Mouse (Mus musculus): ENCODE measurements around the gene Lonp1. TPM values are rescaled to one million over a fixed set of nuclear protein-coding genes. Genes with fewer than 3 reads are reported as not detected.

The Lonp1 gene
- polyA plus RNA-seq, 1 experiment: 278 TPM

DNA sequence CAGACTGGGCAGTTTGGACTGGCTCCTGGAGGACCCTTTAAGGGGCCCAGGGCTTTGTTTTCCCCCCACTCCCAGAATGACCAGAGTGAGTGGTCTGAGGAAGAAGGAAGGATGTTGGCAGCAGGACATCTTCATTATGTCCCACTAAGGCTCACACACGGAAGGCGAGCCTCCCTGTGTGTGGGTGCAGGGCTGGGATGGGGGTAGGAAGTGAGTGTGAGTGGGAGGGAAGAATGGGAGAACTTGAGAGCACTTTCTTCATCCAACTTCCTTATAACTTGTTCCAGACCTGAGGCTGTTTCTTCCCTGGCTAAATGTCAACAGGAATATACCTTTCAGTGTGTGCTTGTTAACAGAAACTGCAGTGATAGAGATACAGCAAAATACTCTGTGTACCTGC, 15.4 kb downstream of the Lonp1 start:
- Histone ChIP-seq H3K27me3 (ENCODE audit: control insufficient read depth, insufficient read depth, insufficient read length) (no peaks in the 10 kb centered on the region), H3K36me3 (ENCODE audit: control insufficient read depth, insufficient read depth) (peaks cover 15% of the 10 kb centered on the region), H3K4me2 (ENCODE audit: low read depth) (no peak overlapping the region), H3ac (ENCODE audit: control insufficient read depth, insufficient read length) (no peak overlapping the region), H3K79me2 (ENCODE audit: control insufficient read depth, insufficient read depth) (peaks cover 47% of the 10 kb centered on the region), H3K4me3 (no peak overlapping the region)
- no peak for TF ChIP-seq REST (IDR thresholded peaks at IDR 0.05; ENCODE audit: insufficient read depth, insufficient read length)
- TF ChIP-seq MYOG (IDR thresholded peaks at IDR 0.05; ENCODE audit: control insufficient read depth in 1 of 3, insufficient read depth in 1 of 3, insufficient read length in 2 of 3, low read depth in 2 of 3): no peak
- no peak for TF ChIP-seq POLR2A (IDR thresholded peaks at IDR 0.05; ENCODE audit: insufficient read length, low read depth)
- no peak for TF ChIP-seq USF1 (IDR thresholded peaks at IDR 0.05; ENCODE audit: low read depth)
- no peak for TF ChIP-seq E2F4 (IDR thresholded peaks at IDR 0.05; ENCODE audit: insufficient read depth)
- no peak for TF ChIP-seq TCF3 (IDR thresholded peaks at IDR 0.05; ENCODE audit: insufficient read length, low read depth)
- TF ChIP-seq POLR2AphosphoS2 (IDR thresholded peaks at IDR 0.05; ENCODE audit: insufficient read length, low read depth): no peak
- TF ChIP-seq SRF (IDR thresholded peaks at IDR 0.05; ENCODE audit: control insufficient read depth, insufficient read length, low read depth): no peak
- no peak for TF ChIP-seq TCF12 (IDR thresholded peaks at IDR 0.05; ENCODE audit: insufficient read depth, poor library complexity, severe bottlenecking)
- no peak for TF ChIP-seq MYOD1 (IDR thresholded peaks at IDR 0.05; ENCODE audit: control insufficient read depth in 1 of 3, insufficient read length in 2 of 3, low read depth in 2 of 3)
- TF ChIP-seq CEBPB (IDR thresholded peaks at IDR 0.05; ENCODE audit: insufficient read depth, poor library complexity, severe bottlenecking): no peak

DNA sequence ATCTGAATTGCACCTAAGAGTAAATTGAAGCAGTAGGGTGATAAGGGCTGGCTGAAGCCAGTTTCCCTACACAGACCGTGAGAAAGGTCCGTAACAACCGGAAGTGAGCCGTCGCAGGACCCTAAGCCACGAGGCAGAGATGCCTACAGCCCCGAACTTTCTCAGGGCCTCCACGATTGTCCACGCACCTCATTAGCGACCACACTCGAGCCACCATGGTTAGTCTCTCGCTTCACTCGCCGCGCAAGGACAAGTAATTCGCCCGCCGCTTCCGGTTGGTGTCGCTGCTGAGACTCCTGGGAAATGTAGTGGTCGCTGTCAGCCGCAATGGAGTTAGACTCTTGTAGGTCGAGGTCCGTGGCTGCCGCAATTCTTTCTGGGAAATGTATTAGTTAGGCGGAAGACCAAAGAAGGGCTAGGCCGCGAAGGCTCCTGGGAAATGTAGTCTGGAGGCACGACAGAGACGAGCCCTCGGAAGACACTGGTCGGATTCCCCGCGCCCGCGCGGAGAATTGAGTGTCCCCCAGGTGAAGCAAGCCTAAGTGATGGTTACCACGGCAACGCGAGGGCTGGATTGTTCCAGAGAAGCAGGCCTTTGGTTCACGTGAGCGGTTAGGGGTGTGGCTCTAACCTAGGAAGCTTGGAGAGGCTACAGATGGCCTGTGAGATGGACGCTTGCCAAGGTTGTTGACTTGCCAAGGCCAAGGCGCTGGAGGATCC, 17.1 kb downstream of the Lonp1 start, which contains the start of gene 2410015M20Rik:
Gene 2410015M20Rik (minus strand): TSS at position 320 of the 720 bp plus-strand sequence.
- H3K27me3 ChIP-seq (ENCODE audit: control insufficient read depth, insufficient read depth, insufficient read length): no peaks in the 10 kb centered on the region
- H3K4me3 ChIP-seq: peak within 1 kb of the TSS; percentile 92
- peaks cover 30% of the 10 kb centered on the region for H3K79me2 ChIP-seq (ENCODE audit: control insufficient read depth, insufficient read depth)
- H3ac ChIP-seq (ENCODE audit: control insufficient read depth, insufficient read length): peak within 1 kb of the TSS; percentile 5
- TF ChIP-seq POLR2AphosphoS2 (IDR thresholded peaks at IDR 0.05; ENCODE audit: insufficient read length, low read depth) (peak; percentile 87), USF1 (IDR thresholded peaks at IDR 0.05; ENCODE audit: low read depth) (peak; percentile 30), MYOG (IDR thresholded peaks at IDR 0.05; ENCODE audit: control insufficient read depth in 1 of 3, insufficient read depth in 1 of 3, insufficient read length in 2 of 3, low read depth in 2 of 3) (no peak), POLR2A (IDR thresholded peaks at IDR 0.05; ENCODE audit: insufficient read length, low read depth) (peak; percentile 89), SRF (IDR thresholded peaks at IDR 0.05; ENCODE audit: control insufficient read depth, insufficient read length, low read depth) (peak; percentile 97), TCF12 (IDR thresholded peaks at IDR 0.05; ENCODE audit: insufficient read depth, poor library complexity, severe bottlenecking) (no peak)
- H3K4me2 ChIP-seq (ENCODE audit: low read depth): peak within 1 kb of the TSS; percentile 93
- H3K36me3 ChIP-seq (ENCODE audit: control insufficient read depth, insufficient read depth): peaks cover 25% of the 10 kb centered on the region

DNA sequence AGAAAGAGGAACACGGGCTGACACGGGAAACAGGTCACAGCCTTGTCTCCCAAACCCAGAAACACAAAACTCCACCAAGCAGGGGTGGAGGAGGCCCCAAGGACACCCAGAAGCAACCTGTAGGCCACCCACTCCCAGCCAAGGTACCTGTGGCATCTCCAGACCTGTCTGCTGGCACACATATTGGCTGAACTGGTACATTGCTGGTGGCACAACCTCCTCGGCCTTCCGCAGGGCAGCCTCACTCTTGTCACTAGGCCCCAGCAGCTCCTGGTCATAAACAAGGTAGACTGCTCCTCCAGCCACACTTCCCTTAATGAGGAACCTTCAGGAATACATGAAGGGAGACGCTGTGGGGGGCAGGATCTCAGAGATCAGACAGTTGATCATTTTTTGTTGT, 18.0 kb downstream of the Lonp1 start:
- H3K79me2 ChIP-seq (ENCODE audit: control insufficient read depth, insufficient read depth): peaks cover 23% of the 10 kb centered on the region
- H3ac ChIP-seq (ENCODE audit: control insufficient read depth, insufficient read length): peak overlapping the region; percentile 5
- H3K4me2 ChIP-seq (ENCODE audit: low read depth): peak overlapping the region; percentile 93
- TF ChIP-seq POLR2AphosphoS2 (IDR thresholded peaks at IDR 0.05; ENCODE audit: insufficient read length, low read depth): peak; percentile 29
- peak; percentile 41 for TF ChIP-seq POLR2A (IDR thresholded peaks at IDR 0.05; ENCODE audit: insufficient read length, low read depth)
- TF ChIP-seq CEBPB (IDR thresholded peaks at IDR 0.05; ENCODE audit: insufficient read depth, poor library complexity, severe bottlenecking): no peak
- peaks cover 27% of the 10 kb centered on the region for H3K36me3 ChIP-seq (ENCODE audit: control insufficient read depth, insufficient read depth)
- H3K27me3 ChIP-seq (ENCODE audit: control insufficient read depth, insufficient read depth, insufficient read length): no peaks in the 10 kb centered on the region
- peak overlapping the region; percentile 92 for H3K4me3 ChIP-seq

DNA sequence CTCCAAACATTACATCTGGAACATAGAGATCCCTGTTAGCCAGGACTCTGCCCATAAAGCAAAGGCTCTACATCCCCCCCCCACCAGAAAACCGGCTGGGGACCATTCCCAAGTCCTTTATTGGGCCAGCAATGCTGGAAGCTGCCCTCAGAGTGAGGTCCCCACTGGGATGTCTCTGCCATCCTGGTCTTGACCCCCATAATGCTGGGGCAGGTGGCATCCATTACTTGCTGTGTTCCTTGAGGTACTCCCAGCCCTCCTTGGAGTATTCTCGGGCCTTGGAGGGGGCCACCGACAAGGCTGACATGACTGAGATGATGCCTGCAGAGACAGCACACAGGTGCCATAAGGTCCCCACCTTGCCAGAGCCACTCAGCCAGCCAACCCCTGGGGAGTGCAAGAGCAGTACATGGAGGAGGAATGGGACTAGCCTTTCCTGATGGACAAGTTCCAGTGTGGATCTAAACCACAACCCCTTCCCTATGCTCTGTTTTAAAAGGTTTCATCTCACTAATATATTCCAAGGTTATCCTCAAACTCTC, 19.1 kb downstream of the Lonp1 start:
- Histone ChIP-seq H3K4me2 (ENCODE audit: low read depth) (peak overlapping the region; percentile 93), H3K27me3 (ENCODE audit: control insufficient read depth, insufficient read depth, insufficient read length) (no peaks in the 10 kb centered on the region), H3ac (ENCODE audit: control insufficient read depth, insufficient read length) (no peak overlapping the region), H3K36me3 (ENCODE audit: control insufficient read depth, insufficient read depth) (peaks cover 34% of the 10 kb centered on the region), H3K79me2 (ENCODE audit: control insufficient read depth, insufficient read depth) (peaks cover 20% of the 10 kb centered on the region), H3K4me3 (no peak overlapping the region)
- peak; percentile 52 for TF ChIP-seq POLR2AphosphoS2 (IDR thresholded peaks at IDR 0.05; ENCODE audit: insufficient read length, low read depth)
- TF ChIP-seq REST (IDR thresholded peaks at IDR 0.05; ENCODE audit: insufficient read depth, insufficient read length): no peak
- no peak for TF ChIP-seq USF1 (IDR thresholded peaks at IDR 0.05; ENCODE audit: low read depth)

DNA sequence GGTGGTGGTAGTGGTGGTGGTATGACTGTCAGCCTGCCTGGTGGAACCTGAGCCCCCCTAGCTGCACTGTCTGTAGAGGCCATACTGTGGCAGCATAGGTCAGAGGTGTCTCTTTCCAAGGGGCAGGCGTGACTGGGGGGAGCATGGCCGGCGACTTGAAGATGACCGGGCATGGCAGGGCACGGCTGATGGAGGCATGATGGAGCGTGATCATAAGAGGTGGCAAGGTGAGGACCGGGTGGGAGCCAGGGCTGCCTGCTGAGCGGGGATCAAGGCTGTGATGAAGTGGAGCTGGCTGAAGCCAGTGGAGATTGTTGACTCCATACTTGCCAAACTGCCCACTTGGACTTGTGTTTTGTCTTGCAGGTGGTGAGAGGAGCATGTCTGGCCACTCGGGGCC, 21.3 kb downstream of the Lonp1 start:
- TF ChIP-seq POLR2AphosphoS2 (IDR thresholded peaks at IDR 0.05; ENCODE audit: insufficient read length, low read depth) (peak; percentile 81), USF1 (IDR thresholded peaks at IDR 0.05; ENCODE audit: low read depth) (no peak)
- peaks cover 48% of the 10 kb centered on the region for H3K36me3 ChIP-seq (ENCODE audit: control insufficient read depth, insufficient read depth)
- no peak overlapping the region for H3K4me2 ChIP-seq (ENCODE audit: low read depth)
- no peak overlapping the region for H3ac ChIP-seq (ENCODE audit: control insufficient read depth, insufficient read length)
- H3K27me3 ChIP-seq (ENCODE audit: control insufficient read depth, insufficient read depth, insufficient read length): no peaks in the 10 kb centered on the region
- peaks cover 20% of the 10 kb centered on the region for H3K79me2 ChIP-seq (ENCODE audit: control insufficient read depth, insufficient read depth)
- no peak overlapping the region for H3K4me3 ChIP-seq
